Mouse (Mus musculus): ENCODE measurements at regions not wholly inside any gene's neighbourhood (a gene's known extent, or its start where the extent isn't known, plus 50 kb on each side); places are given as distances from the start of the nearest gene placed in this dataset.

DNA sequence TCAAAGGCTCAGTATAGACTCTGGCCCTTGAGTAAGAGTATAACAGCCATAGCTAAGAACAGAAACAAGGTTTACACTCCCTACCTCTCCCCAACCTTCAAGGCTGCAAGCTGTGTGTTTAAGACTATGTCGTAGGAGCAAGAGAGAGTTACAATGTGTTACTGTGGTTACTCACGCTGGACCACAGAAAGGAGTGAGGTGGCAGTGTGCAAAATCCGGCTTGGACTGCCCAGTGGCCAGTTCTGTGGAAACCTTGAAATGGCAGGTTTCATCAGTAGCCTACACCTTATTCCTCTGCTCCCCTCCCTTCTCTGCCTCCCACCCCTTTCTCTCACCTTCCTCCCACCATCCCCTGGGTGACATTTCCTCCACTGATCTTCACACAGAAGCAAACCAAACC is 114.3 kb upstream of the Ado start:
- no peak for DNase-seq

GRCm38 (mm10) chr10:67661666-67662065 is 112.9 kb upstream of the Ado start:
- no peak for DNase-seq

- no peak for DNase-seq
Measured at GRCm38 (mm10) chr10:67658005-67658545, 109.3 kb upstream of the Ado start.

DNA sequence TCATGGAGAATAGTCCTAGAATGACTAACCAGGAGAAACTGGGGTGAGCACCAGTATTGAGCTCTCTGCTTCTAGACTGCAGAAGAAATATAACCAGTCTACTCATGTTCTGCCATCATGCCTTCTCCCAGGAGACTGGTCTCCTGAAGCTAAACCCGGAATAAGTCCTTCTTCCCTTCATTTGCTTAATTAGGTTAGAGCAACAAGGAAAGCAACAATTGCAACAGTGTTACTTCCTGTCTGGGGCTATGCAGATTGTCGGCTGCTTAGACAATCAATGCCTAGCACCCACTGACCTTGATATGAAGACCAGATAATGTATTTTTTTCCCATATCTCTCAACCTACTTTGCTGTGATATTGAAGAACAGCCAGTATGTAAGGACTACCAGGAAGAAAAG is 108.5 kb upstream of the Ado start:
- no peak for DNase-seq

DNA sequence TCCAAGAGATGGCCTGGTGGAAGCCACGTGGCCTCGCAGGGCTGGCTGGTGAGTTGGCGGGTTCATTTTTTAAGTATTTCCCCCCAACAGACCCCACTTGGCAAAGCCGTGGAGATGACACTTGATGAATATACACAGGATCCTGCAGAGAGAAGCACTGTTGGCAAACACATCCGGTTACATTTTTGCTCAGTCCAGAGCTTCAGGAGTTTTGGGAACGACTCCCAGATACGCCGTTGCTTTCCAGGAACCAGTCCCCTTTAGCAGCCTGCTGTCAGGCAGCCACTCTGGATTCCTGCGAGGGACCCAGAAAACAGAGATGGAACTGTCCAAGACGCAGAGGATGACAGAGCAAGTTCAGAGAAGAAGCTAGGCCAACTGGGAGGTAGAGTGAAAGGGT is 105.8 kb upstream of the Ado start:
- no peak for DNase-seq

GRCm38 (mm10) chr10:67652300-67652699 is 103.5 kb upstream of the Ado start:
- no peak for DNase-seq

DNA sequence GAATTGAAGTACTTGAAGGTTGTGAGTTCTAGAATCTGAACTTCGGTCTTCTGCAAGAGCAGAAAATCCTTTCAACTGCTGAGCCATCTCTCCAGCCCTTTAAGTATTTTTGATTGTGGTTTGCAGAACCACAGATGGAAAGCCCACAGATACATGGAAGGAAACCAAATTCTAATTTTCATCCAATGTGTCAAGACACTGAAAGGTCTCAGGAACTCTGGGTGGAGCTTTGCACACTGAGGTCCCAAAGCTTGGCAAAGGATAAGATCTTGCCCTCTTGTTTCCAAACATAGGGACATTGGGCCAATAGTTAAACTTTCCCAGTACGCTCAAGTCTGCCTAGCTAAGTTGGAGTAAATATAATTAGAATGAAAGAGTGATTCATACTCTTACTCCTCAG is 102.6 kb upstream of the Ado start:
- DNase-seq: no peak

DNA sequence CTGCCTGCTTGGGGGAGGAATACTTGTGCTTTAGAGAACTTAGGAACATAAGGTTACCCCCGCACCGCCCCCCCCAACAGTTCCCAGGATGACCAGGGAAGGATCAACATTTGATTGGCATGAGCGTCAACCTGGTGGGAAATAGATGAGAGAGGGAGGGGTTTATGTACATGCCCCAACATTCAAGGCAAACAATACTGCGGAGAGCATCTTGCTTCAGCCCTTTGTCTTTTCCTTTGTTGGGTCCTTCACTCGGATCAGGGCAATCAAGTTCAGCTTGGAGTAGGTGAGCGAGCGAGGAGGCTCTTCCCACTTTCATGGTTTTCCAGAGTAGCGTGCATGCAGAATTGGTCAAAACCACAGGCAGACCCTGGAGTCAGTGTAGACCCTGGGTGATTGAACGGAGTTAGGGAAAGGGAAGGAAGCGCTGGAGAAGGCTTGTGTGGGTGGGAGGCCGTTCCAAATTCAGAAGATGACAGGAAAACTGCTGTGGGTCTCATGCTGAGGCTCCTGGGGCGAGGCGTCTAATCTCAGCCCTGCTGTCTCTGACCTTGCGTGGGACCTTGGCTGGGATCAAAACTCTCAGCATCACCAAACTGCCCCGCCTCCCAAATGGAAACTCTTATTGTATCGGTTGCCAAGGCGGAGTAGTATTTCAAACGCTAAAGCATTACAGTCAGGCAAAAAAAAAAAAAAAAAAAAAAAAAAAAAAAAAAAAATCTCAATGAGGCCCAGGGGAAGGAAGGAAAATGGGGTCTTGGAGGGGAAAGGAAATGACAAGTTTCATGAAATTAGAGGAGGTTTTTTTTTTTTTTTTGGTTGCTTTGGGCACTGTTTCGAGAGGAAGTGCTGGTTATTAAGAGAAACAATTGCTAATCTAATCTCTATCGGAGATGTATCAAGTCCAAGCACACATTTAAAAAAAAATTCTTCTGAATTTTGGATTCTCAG is 99.3 kb upstream of the Ado start:
- DNase-seq: peak; percentile 82

- DNase-seq: no peak
Measured at GRCm38 (mm10) chr10:67646659-67647559, 98.2 kb upstream of the Ado start.

DNA sequence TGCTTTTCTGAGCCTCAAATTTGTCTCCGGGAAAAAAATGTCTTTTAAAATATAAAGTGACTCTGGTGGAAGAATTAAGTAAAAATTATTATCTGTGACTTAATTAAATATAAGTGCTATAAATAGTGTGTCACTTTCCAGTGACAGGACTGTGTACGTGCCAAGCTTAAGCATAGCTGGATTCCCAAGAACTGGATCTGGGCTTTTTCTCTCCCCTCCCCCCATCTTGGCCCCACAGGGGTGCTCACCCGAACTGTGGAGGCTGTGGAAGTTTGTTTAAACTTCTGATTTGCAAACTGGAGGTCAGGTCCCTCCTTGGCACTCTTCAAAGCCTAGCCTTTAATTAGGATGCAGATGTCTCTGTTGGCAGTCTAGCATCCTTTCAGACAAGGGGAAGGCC is 97.1 kb upstream of the Ado start:
- DNase-seq: no peak

- peak; percentile 24 for DNase-seq
Measured at GRCm38 (mm10) chr10:67644280-67644679, 95.5 kb upstream of the Ado start.

DNA sequence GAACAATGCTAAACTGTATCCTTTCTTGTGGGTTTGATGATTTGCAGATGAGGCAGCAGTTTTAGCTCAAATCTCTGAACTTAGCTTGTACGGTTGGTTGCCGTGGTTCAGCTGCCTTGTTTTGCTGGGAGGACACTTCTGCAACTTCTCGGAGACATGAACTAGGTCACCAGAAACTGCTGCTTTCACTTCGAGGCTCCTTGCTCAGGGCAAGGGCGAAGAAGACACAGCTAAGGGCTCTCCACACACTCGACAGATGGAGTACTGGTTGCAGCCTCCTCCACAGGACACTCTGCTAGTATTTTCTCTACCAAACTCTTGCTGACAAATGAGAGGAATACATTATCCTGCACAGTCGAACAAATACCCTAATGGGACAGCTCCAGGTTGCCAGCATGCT is 94.9 kb upstream of the Ado start:
- no peak for DNase-seq

- DNase-seq: no peak
Measured at GRCm38 (mm10) chr10:67637339-67637738, 88.6 kb upstream of the Ado start.

DNA sequence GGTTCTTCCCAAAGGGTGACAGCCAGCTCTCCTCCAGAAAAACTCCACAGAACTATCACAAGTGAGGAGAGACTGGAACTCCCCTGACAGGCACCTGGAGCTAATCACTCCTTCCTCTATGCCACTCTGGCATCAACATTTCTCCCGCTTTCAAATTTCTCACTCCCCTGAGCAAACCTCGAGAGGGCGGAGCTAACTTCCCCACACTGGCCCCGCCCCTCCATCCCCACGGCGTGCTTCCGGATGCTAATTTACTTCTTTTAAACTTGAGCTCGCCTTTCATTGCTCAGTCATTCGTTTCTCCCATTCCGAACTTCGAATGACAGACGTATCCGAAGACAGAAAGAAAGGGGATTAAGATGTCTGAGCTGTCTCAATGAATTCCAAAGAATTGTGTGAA is 87.8 kb upstream of the Ado start:
- DNase-seq: peak; percentile 25

- DNase-seq: no peak
Measured at GRCm38 (mm10) chr10:67634795-67635194, 86.0 kb upstream of the Ado start.

- DNase-seq: no peak
Measured at GRCm38 (mm10) chr10:67633063-67633462, 84.3 kb upstream of the Ado start.

DNA sequence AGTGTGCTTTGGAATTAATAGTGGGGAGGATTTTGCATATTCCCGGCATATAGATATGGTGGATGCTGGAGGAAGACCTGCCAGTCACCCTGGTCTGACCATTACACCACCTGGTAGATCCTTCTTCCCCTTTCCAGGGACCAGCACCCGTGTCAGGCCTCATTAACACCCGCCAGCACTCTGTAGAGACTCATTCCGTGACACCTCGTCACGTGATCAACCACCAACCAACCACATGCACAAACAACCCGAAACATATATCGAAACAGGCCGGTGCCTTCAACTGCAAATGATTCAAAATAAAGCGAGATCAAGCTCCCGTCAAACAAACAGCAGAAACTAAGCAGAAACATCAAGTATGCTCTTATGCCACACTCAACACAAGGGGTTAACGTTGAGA is 74.6 kb upstream of the Ado start:
- DNase-seq: no peak

DNA sequence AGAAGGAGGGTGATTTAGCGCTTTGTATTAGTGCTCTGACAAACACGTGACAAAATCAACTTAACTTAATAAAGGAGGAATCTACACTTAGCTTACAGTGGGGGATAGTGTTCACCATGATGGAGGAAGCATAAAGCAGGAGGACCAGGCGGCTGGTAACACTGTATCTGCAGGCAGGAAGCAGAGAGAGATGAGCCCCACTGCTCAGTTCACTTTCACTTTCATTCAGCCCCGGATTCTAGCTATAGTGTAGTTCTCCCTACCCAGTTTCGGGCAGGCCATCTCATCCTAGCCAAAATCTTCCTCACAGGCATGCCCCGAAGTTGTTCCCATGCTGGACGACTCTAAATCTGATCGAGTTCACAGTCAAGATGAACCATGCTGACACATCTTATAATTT is 71.3 kb upstream of the Ado start:
- DNase-seq: no peak

GRCm38 (mm10) chr10:67618112-67618511 is 69.4 kb upstream of the Ado start:
- no peak for DNase-seq

- DNase-seq: no peak
Measured at GRCm38 (mm10) chr10:67615016-67615415, 66.3 kb upstream of the Ado start.

DNA sequence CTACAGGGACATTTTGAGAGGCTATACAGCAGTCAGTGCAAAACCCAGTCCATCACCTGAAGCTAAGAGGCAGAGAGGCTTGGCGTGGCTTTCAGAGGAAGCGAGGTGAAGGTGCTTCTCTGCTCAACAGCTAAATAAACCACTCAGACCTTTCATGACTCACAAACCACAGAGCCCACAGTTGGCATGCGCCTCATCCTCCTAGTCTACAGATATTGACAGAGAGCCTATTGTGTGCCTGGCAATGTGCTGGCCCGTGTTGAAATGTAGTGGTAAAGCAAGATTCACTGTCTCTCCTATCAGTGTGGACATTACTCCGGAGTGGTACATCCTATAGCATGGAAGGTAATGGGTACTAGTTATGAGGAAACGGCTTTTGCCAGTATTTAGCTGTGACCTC is 61.9 kb upstream of the Ado start:
- no peak for DNase-seq

DNA sequence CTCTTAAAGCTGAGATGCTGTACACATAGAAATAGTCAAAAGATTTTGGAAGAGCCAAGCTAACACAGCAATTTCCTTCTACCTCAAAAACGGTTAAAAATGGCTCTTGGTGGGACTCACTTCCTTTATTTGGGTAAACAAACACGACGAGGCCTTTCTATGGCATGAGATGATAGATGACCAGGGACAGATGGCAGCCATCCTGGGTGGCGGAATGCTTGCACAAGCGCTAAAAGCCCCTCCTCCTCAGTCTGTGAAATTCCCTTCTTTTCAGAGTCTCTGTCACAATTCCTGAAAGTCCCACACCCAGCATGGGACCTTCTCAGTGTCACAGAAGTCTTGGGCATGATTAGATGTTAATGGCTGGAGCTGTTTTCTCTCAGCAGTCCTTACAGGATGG is 59.3 kb upstream of the Ado start:
- DNase-seq: no peak

Measured in adrenal gland, adult 2 months (tissue).